Mouse (Mus musculus) hindbrain, embryonic 14.5 days (tissue): ENCODE data around the gene Ltbp2. TPM values are rescaled to one million over a fixed set of nuclear protein-coding genes. Genes with fewer than 3 reads are reported as not detected.

Source experiments
- ATAC-seq: fragments of 200-750 bp; cut with Nextera tagmentation; 2 replicates; pipeline ENCODE4 v1.8.0; 2017; ENCODE audit warnings: moderate number of reproducible peaks, mild to moderate bottlenecking, moderate TSS enrichment, moderate library complexity; ENCODE audit not compliant: low FRiP score
- DNase-seq: peaks from one replicate; pipeline ENCODE4 v3.0.0-alpha.2; 2015; ENCODE audit warnings: low spot score
- H3K27ac ChIP-seq: fragments of 300-500 bp; sonication (generic); 2 replicates; pipeline ENCODE4 v1.5.1; 2014; ENCODE audit warnings: mild to moderate bottlenecking, moderate library complexity
- H3K27me3 ChIP-seq: fragments of 300-500 bp; sonication (generic); 2 replicates; pipeline ENCODE4 v1.6.1; 2014; ENCODE audit warnings: mild to moderate bottlenecking, low read length, mixed read lengths; ENCODE audit not compliant: control insufficient read depth, insufficient read depth
- H3K36me3 ChIP-seq: fragments of 300-500 bp; sonication (generic); replicated peaks from 2 replicates; pipeline ENCODE4 v1.6.1; 2014; ENCODE audit not compliant: control insufficient read depth, insufficient read depth
- H3K4me1 ChIP-seq: fragments of 300-500 bp; sonication (generic); replicated peaks from 2 replicates; pipeline ENCODE4 v1.6.1; 2014; ENCODE audit warnings: antibody characterized with exemption, low read length, mixed read lengths; ENCODE audit not compliant: control insufficient read depth, insufficient read depth
- H3K4me2 ChIP-seq: fragments of 300-500 bp; sonication (generic); replicated peaks from 2 replicates; pipeline ENCODE4 v1.6.1; 2014; ENCODE audit warnings: mild to moderate bottlenecking, moderate library complexity
- H3K4me3 ChIP-seq: fragments of 300-500 bp; sonication (generic); replicated peaks from 2 replicates; pipeline ENCODE4 v1.5.1; 2014; ENCODE audit warnings: mild to moderate bottlenecking, low read length
- H3K9ac ChIP-seq: fragments of 300-500 bp; sonication (generic); 2 replicates; pipeline ENCODE4 v1.6.1; 2014
- H3K9me3 ChIP-seq: fragments of 300-500 bp; sonication (generic); 2 replicates; pipeline ENCODE4 v1.6.1; 2016; ENCODE audit warnings: low read length; ENCODE audit not compliant: control insufficient read depth
- WGBS: fragments of 180-500 bp; shearing (Covaris S2); extraction: QIAGEN DNeasy Blood & Tissue Kit; methylation state at CpG from one replicate; pipeline ENCODE4 v1.1.7; 2014; 5-methylcytosine and 5-hydroxymethylcytosine counted together
- polyA plus RNA-seq: library from polyadenylated mRNA; unstranded; fragments of >200 nt; fragmentation: Nextera tagmentation; extraction: Ambion mirVana; gene quantifications from 2 replicates; pipeline ENCODE4 v1.2.1, GENCODE M21; 2014

Gene Ltbp2
- polyA plus RNA-seq, 1 experiment from 2014 or later: 0.07 TPM

DNA sequence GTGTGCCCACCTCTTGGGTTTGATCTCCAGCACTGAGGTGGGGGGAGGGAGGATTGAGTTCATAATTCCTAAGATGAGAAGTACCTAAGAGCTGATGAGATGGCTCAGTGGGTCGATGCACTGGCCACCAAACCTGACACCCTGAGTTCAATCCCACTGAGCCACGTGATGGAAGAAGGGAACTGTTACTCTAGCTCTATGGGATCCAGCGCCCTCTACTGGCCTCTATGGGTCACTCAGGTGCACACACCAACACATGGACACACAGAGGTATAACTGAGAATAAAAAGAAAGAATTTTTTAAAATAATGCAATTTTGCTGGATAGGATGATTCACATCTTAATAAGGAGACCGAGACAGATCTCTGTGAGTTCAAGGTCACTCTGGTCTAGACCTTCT, 57.8 kb downstream of the Ltbp2 start:
- no peak overlapping the region for H3K4me3 ChIP-seq
- no peak overlapping the region for H3K27ac ChIP-seq
- DNase-seq (no peak), ATAC-seq (no peak)
- no peak overlapping the region for H3K9ac ChIP-seq
- no peaks in the 10 kb centered on the region for H3K27me3 ChIP-seq
- WGBS: 64% methylated on average over 4 of the region's 4 CpGs
- no peaks in the 10 kb centered on the region for H3K36me3 ChIP-seq
- no peak overlapping the region for H3K4me2 ChIP-seq
- H3K9me3 ChIP-seq: no peaks in the 10 kb centered on the region
- H3K4me1 ChIP-seq: no peaks in the 10 kb centered on the region

GRCm38 (mm10) chr12:84814663-84815325, 61.5 kb downstream of the Ltbp2 start:
- Histone ChIP-seq H3K9ac (no peak overlapping the region), H3K4me3 (no peak overlapping the region), H3K27me3 (no peaks in the 10 kb centered on the region), H3K9me3 (no peaks in the 10 kb centered on the region), H3K27ac (no peak overlapping the region), H3K36me3 (no peaks in the 10 kb centered on the region), H3K4me2 (no peak overlapping the region), H3K4me1 (no peaks in the 10 kb centered on the region)
- WGBS: 83% methylated on average over 3 of the region's 3 CpGs
- ATAC-seq: no peak
- no peak for DNase-seq

DNA sequence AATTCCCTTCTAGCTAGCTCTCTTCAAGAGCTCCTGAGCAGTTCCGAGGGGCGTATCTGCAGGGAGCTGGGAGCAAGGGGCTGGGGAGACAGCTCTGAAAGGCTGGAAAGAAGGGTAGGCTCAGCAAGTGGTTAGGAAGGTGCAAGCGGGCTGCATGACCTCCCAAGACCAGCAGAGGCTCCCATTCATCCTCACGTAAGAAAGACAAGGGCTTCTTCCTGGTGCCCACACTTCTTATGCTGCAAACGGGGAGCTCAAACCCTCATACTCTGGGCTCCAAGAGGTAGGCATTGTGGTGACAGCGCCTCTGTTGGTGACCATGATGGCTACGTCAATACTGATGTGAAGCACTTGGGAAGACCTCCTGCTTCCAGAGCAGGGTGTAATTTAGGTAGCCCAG, 62.6 kb downstream of the Ltbp2 start:
- WGBS: 46% methylated on average over 7 of the region's 7 CpGs
- no peak overlapping the region for H3K4me2 ChIP-seq
- H3K9ac ChIP-seq: no peak overlapping the region

DNA sequence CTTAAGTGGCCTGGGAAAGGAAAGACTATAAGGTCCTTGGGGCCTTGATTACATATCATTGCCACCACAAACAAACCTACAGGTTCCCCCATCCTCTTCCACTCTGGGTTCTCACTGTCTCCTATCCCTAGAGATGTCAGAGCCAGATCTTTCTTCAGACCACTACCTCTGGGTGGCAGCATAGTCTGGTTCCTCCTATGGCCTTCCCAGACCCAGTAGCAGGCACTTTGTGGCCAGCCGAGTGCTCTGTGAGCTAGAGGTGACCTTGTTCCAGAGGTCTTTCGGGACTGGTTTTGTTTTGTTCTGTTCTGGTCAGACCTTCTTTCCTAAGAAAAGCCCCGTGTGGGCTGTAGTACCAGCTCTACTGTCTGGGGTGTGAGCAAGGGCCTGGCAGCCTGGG, 64.3 kb downstream of the Ltbp2 start:
- no peak for ATAC-seq
- H3K36me3 ChIP-seq: no peaks in the 10 kb centered on the region
- no peaks in the 10 kb centered on the region for H3K27me3 ChIP-seq
- H3K27ac ChIP-seq: no peak overlapping the region
- H3K4me1 ChIP-seq: no peaks in the 10 kb centered on the region
- no peak for DNase-seq
- no peak overlapping the region for H3K9ac ChIP-seq
- H3K9me3 ChIP-seq: no peaks in the 10 kb centered on the region
- WGBS: 68% methylated on average over 3 of the region's 3 CpGs
- H3K4me2 ChIP-seq: no peak overlapping the region
- H3K4me3 ChIP-seq: no peak overlapping the region

More for the DNA sequence above, 62.6 kb downstream of the Ltbp2 start:
- ATAC-seq: no peak
- H3K4me3 ChIP-seq: no peak overlapping the region
- no peaks in the 10 kb centered on the region for H3K27me3 ChIP-seq
- H3K9me3 ChIP-seq: no peaks in the 10 kb centered on the region
- no peak for DNase-seq
- H3K4me1 ChIP-seq: no peaks in the 10 kb centered on the region
- no peaks in the 10 kb centered on the region for H3K36me3 ChIP-seq
- H3K27ac ChIP-seq: no peak overlapping the region

GRCm38 (mm10) chr12:84811510-84811909, 64.8 kb downstream of the Ltbp2 start:
- no peaks in the 10 kb centered on the region for H3K27me3 ChIP-seq
- no peak overlapping the region for H3K9ac ChIP-seq
- WGBS: 62% methylated on average over 4 of the region's 4 CpGs
- H3K27ac ChIP-seq: no peak overlapping the region
- H3K36me3 ChIP-seq: no peaks in the 10 kb centered on the region
- H3K4me2 ChIP-seq: no peak overlapping the region
- H3K4me1 ChIP-seq: no peaks in the 10 kb centered on the region
- H3K4me3 ChIP-seq: no peak overlapping the region
- H3K9me3 ChIP-seq: no peaks in the 10 kb centered on the region
- DNase-seq (no peak), ATAC-seq (no peak)

DNA sequence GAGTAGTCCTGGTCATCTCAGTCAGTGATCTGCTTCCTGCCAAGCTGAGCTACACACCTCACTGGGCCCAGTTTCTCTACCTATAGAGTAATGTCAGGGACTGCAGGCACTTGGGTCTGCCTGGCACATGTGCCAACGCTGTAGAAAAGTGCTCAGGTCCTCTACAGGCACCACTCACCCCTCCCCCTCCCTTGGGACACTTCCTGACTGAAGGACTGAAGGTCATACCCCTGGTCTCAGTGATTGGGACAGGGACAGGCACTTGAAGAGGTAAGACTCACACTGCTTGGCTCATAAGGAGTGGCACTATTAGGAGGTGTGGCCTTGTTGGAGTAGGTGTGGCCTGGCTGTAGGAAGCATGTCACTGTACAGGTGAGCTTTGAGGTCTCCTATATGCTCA, 65.5 kb downstream of the Ltbp2 start:
- Histone ChIP-seq H3K4me3 (no peak overlapping the region), H3K27ac (no peak overlapping the region), H3K9me3 (no peaks in the 10 kb centered on the region), H3K36me3 (no peaks in the 10 kb centered on the region), H3K9ac (no peak overlapping the region), H3K4me1 (no peaks in the 10 kb centered on the region), H3K27me3 (no peaks in the 10 kb centered on the region), H3K4me2 (no peak overlapping the region)
- ATAC-seq (no peak), DNase-seq (no peak)
- WGBS: 78% methylated on average over 1 of the region's 1 CpGs

DNA sequence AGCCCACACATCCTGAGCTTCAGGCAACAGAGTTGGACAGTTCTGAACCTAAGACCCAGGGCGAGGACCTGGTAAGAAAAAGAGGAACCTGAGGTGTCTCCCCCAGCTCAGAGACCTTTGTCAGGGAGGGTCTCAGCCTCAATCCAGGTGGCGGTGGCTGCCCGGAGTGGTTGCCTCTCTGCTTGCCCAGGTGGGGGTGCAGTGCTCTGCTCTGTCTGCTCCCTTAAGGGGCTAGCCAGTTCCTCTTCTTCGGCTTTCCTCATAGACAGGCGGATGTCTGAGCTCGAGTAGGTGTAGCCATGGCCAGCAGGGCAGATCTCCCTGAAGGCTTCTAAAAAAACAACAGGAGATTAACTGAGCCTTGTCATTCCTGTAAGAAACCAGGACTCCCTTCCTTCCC, 67.3 kb downstream of the Ltbp2 start:
- no peaks in the 10 kb centered on the region for H3K36me3 ChIP-seq
- 86% methylated on average over 6 of the region's 6 CpGs for WGBS
- no peak for ATAC-seq
- H3K27ac ChIP-seq: no peak overlapping the region
- no peak overlapping the region for H3K4me2 ChIP-seq
- H3K27me3 ChIP-seq: no peaks in the 10 kb centered on the region
- H3K9me3 ChIP-seq: no peaks in the 10 kb centered on the region
- H3K4me3 ChIP-seq: no peak overlapping the region
- H3K9ac ChIP-seq: no peak overlapping the region
- DNase-seq: no peak
- no peaks in the 10 kb centered on the region for H3K4me1 ChIP-seq

GRCm38 (mm10) chr12:84807351-84807750, 69.0 kb downstream of the Ltbp2 start:
- Histone ChIP-seq H3K4me2 (no peak overlapping the region), H3K4me1 (no peaks in the 10 kb centered on the region), H3K9ac (no peak overlapping the region), H3K4me3 (no peak overlapping the region), H3K36me3 (no peaks in the 10 kb centered on the region), H3K9me3 (no peaks in the 10 kb centered on the region), H3K27me3 (no peaks in the 10 kb centered on the region), H3K27ac (no peak overlapping the region)
- DNase-seq (no peak), ATAC-seq (no peak)
- 83% methylated on average over 13 of the region's 13 CpGs for WGBS

- 73% methylated on average over 5 of the region's 5 CpGs for WGBS
- no peak overlapping the region for H3K9ac ChIP-seq
- ATAC-seq (no peak), DNase-seq (no peak)
- no peaks in the 10 kb centered on the region for H3K4me1 ChIP-seq
- no peak overlapping the region for H3K27ac ChIP-seq
- H3K4me3 ChIP-seq: no peak overlapping the region
- H3K4me2 ChIP-seq: no peak overlapping the region
- no peaks in the 10 kb centered on the region for H3K9me3 ChIP-seq
- no peaks in the 10 kb centered on the region for H3K36me3 ChIP-seq
- no peaks in the 10 kb centered on the region for H3K27me3 ChIP-seq
These were observed 69.6 kb downstream of the Ltbp2 start for GRCm38 (mm10) chr12:84806726-84807125.

DNA sequence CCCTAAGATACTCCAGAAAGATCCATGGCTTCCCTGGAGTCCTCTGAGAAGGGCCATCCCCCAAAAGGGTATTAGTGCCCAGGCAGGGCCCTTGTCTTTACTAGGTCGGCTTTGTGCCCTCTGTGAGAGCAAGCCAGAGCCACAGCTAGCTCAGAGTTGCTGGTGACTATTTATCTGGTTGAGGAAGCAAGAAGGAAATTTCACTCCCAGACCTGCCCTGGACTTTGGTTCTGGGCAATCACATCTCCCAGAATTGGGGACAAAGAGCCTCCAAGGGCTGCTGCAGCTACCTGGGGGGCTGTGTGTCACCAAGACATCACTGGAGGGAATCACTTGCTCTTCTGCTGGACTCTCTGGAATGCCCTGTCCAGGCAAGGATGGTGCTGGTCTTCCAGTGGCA, 70.3 kb downstream of the Ltbp2 start:
- H3K4me3 ChIP-seq: no peak overlapping the region
- ATAC-seq (no peak), DNase-seq (no peak)
- H3K9me3 ChIP-seq: no peaks in the 10 kb centered on the region
- no peak overlapping the region for H3K9ac ChIP-seq
- no peak overlapping the region for H3K27ac ChIP-seq
- H3K4me1 ChIP-seq: no peaks in the 10 kb centered on the region
- H3K4me2 ChIP-seq: no peak overlapping the region
- no peaks in the 10 kb centered on the region for H3K27me3 ChIP-seq
- no peaks in the 10 kb centered on the region for H3K36me3 ChIP-seq
- WGBS: 93% methylated on average over 1 of the region's 1 CpGs
